Mouse (Mus musculus) liver, embryonic 12.5 days (tissue): ENCODE data around the gene Nsmce4a. TPM values are rescaled to one million over a fixed set of nuclear protein-coding genes. Genes with fewer than 3 reads are reported as not detected.

Experiments
- ATAC-seq: fragments of 200-750 bp; cut with Nextera tagmentation; 2 replicates; pipeline ENCODE4 v1.8.0; 2017; ENCODE audit warnings: moderate number of reproducible peaks, mild to moderate bottlenecking, moderate library complexity
- H3K27ac ChIP-seq: fragments of 300-500 bp; sonication (generic); 2 replicates; pipeline ENCODE4 v1.5.1; 2016; ENCODE audit warnings: mild to moderate bottlenecking
- H3K27me3 ChIP-seq: fragments of 300-500 bp; sonication (generic); replicated peaks from 2 replicates; pipeline ENCODE4 v1.6.1; 2016; ENCODE audit warnings: mild to moderate bottlenecking, moderate library complexity
- H3K36me3 ChIP-seq: fragments of 300-500 bp; sonication (generic); 2 replicates; pipeline ENCODE4 v1.6.1; 2016; ENCODE audit warnings: mild to moderate bottlenecking, moderate library complexity
- H3K4me1 ChIP-seq: fragments of 300-500 bp; sonication (generic); 2 replicates; pipeline ENCODE4 v1.6.1; 2016
- H3K4me2 ChIP-seq: fragments of 300-500 bp; sonication (generic); 2 replicates; pipeline ENCODE4 v1.6.1; 2016; ENCODE audit warnings: mild to moderate bottlenecking, moderate library complexity
- H3K4me3 ChIP-seq: fragments of 300-500 bp; sonication (generic); 2 replicates; pipeline ENCODE4 v1.5.1; 2016; ENCODE audit warnings: mild to moderate bottlenecking, moderate library complexity
- H3K9ac ChIP-seq: fragments of 300-500 bp; sonication (generic); 2 replicates; pipeline ENCODE4 v1.6.1; 2016; ENCODE audit warnings: mild to moderate bottlenecking, moderate library complexity
- H3K9me3 ChIP-seq: fragments of 300-500 bp; sonication (generic); replicated peaks from 2 replicates; pipeline ENCODE4 v1.6.1; 2016; ENCODE audit warnings: mild to moderate bottlenecking, moderate library complexity
- WGBS: fragments of 180-500 bp; shearing (Covaris S2); methylation state at CpG from one replicate; pipeline ENCODE4 v1.1.7; 2016; ENCODE audit not compliant: insufficient replicate concordance; 5-methylcytosine and 5-hydroxymethylcytosine counted together
- polyA plus RNA-seq: library from polyadenylated mRNA; unstranded; fragments of >200 nt; fragmentation: Nextera tagmentation; extraction: Ambion mirVana; gene quantifications from 2 replicates; pipeline ENCODE4 v1.2.1, GENCODE M21; 2016

The Nsmce4a gene
- polyA plus RNA-seq, 1 experiment from 2014 or later: 141 TPM

GRCm38 (mm10) chr7:130523451-130523850, 49.5 kb downstream of the Nsmce4a start:
- 54% methylated on average over 8 of the region's 8 CpGs for WGBS
- H3K4me2 ChIP-seq: no peak overlapping the region
- no peak for ATAC-seq

GRCm38 (mm10) chr7:130520812-130521422, 52.0 kb downstream of the Nsmce4a start:
- no peaks in the 10 kb centered on the region for H3K27me3 ChIP-seq
- peak overlapping the region; percentile 81 for H3K4me2 ChIP-seq
- peak; percentile 13; the same call in 1 of the 2 replicates for ATAC-seq
- no peaks in the 10 kb centered on the region; the same call in 1 of the 2 replicates for H3K9me3 ChIP-seq
- peaks cover 29% of the 10 kb centered on the region for H3K4me1 ChIP-seq
- 54% methylated on average over 14 of the region's 14 CpGs for WGBS
- H3K9ac ChIP-seq: no peak overlapping the region
- H3K27ac ChIP-seq: peak overlapping the region; percentile 90
- H3K4me3 ChIP-seq: peak overlapping the region; percentile 96; the same call in 1 of the 2 replicates
- no peaks in the 10 kb centered on the region for H3K36me3 ChIP-seq

More at GRCm38 (mm10) chr7:130523451-130523850, 49.5 kb downstream of the Nsmce4a start:
- H3K36me3 ChIP-seq: peaks cover 6% of the 10 kb centered on the region; the same call in 1 of the 2 replicates
- no peak overlapping the region for H3K4me3 ChIP-seq
- H3K4me1 ChIP-seq: peaks cover 18% of the 10 kb centered on the region
- H3K27ac ChIP-seq: no peak overlapping the region
- no peak overlapping the region for H3K9ac ChIP-seq
- no peaks in the 10 kb centered on the region for H3K27me3 ChIP-seq
- no peaks in the 10 kb centered on the region; the same call in 1 of the 2 replicates for H3K9me3 ChIP-seq

DNA sequence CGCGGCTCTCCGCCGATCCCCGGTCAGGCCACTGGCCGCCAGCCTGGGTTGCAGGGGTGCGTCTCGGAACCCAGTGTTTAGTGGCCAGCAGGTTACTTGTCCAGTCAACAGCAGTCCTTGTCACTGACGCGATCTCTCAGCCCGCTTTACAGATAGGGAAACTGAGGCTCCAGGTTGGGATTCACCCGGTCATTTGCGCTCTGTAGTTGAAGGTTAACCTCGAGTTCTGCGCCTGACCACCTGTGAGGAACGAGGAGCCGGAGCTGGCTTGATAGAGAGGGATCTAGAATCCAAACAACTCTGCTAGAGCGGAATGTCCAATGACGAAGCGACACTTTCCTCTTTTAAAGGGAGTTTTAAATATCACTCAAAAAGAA, 52.9 kb downstream of the Nsmce4a start, which contains the start of gene Ate1:
Ate1 (minus strand) TSS at position 321 of the 377 bp plus-strand sequence.
- Histone ChIP-seq H3K4me2 (peak within 1 kb of the TSS; percentile 81), H3K27ac (peak within 1 kb of the TSS; percentile 90), H3K9ac (peak within 1 kb of the TSS; percentile 98), H3K4me1 (peaks cover 32% of the 10 kb centered on the region), H3K27me3 (no peaks in the 10 kb centered on the region), H3K36me3 (peaks cover 2% of the 10 kb centered on the region), H3K4me3 (peak within 1 kb of the TSS; percentile 96), H3K9me3 (no peaks in the 10 kb centered on the region; the same call in 1 of the 2 replicates)
- WGBS: 23% methylated on average over 20 of the region's 20 CpGs
- ATAC-seq: no peak

DNA sequence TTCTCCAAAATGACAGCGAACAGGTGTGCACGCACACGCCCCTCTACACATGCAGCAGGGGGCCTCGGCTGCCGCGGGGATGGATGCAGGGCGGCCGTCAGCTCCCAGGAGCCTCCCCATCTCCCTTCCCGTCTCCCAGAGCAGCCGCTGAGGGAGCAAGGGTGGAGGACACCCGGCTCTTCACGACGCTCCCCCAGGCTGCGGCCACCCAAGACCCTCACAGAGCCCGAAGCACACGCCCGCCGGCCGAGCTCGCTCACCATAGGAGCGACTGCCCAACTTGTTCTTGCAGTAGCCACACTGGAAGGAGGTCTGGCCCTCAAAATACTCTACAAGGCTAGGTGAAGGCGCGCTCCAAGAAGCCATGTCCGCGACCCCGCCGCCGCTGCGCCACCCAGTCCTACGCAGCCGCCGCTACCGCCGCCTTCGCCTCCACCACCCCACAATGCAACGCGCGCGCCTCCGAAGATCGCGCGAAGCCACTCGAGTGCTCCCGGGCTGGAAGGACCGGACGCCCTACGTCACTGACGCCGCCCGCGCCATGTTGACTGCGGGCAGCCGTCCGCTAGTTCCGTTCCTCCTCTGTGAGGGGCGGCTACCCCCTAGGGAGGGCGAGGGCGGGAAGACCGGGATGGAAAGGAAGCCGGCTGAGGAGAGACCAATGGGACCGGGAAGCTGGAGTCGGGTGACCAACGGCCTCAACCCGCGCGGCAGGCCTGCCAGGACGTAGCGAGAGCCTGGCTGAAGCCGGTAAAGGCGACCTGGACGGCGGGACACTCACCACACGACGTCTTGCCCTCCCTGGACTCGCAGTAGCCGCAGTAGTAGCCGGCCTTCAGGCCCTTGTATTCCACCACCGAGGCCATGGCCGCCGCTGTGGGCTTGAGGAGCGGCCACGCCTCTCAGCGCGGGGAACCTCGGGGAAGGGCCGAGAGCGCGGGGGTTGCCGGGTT, 53.5 kb downstream of the Nsmce4a start:
- peak overlapping the region; percentile 96 for H3K4me3 ChIP-seq
- H3K9me3 ChIP-seq: no peaks in the 10 kb centered on the region; the same call in 1 of the 2 replicates
- ATAC-seq: peak; percentile 92
- peaks cover 9% of the 10 kb centered on the region for H3K36me3 ChIP-seq
- H3K4me2 ChIP-seq: peak overlapping the region; percentile 81
- peak overlapping the region; percentile 90 for H3K27ac ChIP-seq
- H3K4me1 ChIP-seq: peaks cover 36% of the 10 kb centered on the region
- H3K9ac ChIP-seq: peak overlapping the region; percentile 98
- WGBS: under 1% methylated on average over 90 of the region's 90 CpGs
- H3K27me3 ChIP-seq: no peaks in the 10 kb centered on the region

DNA sequence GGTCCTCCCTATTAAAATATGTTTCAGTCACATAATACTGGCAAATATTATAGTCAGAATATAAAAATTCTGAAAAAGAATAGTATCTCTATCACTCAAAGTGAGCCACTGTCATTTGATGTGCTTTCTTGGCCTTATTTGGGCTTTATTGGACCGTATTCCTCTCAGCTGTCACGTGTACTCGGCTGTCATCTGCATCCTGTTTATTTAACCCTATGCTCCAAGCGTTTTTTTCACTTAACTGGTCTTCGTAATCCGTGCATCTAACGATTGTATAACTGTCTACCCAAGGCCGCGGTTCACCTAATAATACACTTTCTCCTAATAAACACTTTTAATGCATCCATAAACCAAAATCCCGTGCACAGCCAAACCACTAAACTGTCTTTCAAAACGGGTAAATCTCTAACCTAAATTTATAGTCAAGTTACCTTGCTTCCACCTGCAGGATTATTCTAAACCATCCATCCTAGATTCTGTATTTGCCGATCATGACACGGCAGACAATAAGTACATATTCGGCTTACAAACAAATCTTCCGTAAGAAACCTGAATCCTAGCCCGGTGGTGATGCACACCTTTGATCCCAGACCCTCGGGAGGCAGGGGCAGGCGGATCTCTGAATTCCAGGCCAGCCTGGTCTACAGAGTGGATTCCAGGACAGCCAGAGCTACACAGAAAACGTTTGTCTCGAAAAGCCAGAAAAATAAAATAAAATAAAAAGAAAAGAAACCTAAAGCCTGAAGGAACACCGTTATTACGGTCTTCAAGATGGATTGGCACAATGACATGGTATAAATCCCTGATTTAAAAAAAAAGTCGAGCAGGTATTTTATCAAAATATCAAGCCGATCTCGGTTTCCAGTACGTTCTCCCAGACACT, 54.5 kb downstream of the Nsmce4a start:
- no peak for ATAC-seq
- Histone ChIP-seq H3K9me3 (no peaks in the 10 kb centered on the region; the same call in 1 of the 2 replicates), H3K4me1 (peaks cover 36% of the 10 kb centered on the region), H3K4me3 (peak overlapping the region; percentile 96), H3K4me2 (peak overlapping the region; percentile 81), H3K36me3 (peaks cover 15% of the 10 kb centered on the region), H3K9ac (peak overlapping the region; percentile 98), H3K27ac (peak overlapping the region; percentile 90), H3K27me3 (no peaks in the 10 kb centered on the region)
- WGBS: 30% methylated on average over 26 of the region's 26 CpGs

GRCm38 (mm10) chr7:130510243-130510642, 62.7 kb downstream of the Nsmce4a start:
- Histone ChIP-seq H3K4me3 (no peak overlapping the region), H3K9me3 (no peaks in the 10 kb centered on the region), H3K27me3 (no peaks in the 10 kb centered on the region), H3K4me2 (no peak overlapping the region), H3K27ac (no peak overlapping the region), H3K9ac (no peak overlapping the region), H3K4me1 (0 out of 2 replicates have a peak, but pooled peaks cover 6% of the 10 kb centered on the region), H3K36me3 (peaks cover 84% of the 10 kb centered on the region)
- no peak for ATAC-seq
- 72% methylated on average over 5 of the region's 5 CpGs for WGBS

DNA sequence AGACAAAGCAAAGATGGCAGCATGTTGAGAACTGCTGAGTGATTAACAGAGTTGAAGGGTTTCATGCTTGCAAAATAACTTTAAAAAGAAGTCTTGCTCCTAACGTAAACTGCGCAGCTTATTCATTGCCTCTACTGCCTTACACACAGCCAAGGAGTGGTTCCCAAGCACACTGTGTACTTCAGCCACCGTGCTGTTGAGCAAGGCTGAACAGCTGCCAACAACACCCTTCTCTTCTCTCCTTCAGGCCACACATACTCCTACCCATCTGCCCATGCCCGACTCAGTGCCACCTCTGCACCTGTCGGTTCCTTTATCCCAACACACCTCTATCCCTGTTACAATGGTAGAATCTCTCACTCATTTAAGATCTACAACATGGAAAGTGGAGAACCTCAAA, 69.9 kb downstream of the Nsmce4a start:
- Histone ChIP-seq H3K27me3 (no peaks in the 10 kb centered on the region), H3K4me3 (no peak overlapping the region), H3K36me3 (peaks cover 68% of the 10 kb centered on the region), H3K9ac (no peak overlapping the region), H3K27ac (no peak overlapping the region), H3K9me3 (no peaks in the 10 kb centered on the region), H3K4me1 (no peaks in the 10 kb centered on the region), H3K4me2 (no peak overlapping the region)
- no peak for ATAC-seq
- 87% methylated on average over 5 of the region's 5 CpGs for WGBS

DNA sequence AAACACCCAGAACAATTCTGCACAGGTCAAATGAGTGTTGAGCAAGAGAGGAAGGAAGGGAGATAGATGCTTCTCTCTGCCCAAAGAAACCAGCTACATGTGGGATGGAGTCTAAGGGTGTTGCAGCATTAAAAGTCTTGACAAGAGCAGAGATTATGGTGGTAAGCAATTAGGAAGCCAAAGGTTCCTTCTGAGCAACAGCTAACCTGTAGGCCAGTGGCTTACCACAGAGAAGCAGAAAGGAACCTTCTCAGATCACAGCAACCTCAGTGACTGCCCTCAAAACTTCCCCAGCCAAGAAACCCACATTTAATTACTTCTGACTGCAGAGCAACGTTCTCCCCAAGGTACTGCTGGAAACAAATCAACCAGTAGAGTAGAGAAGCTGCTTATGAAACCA, 71.4 kb downstream of the Nsmce4a start:
- no peak overlapping the region for H3K4me3 ChIP-seq
- no peaks in the 10 kb centered on the region for H3K27me3 ChIP-seq
- no peak overlapping the region for H3K27ac ChIP-seq
- H3K4me1 ChIP-seq: no peaks in the 10 kb centered on the region
- no peaks in the 10 kb centered on the region for H3K9me3 ChIP-seq
- 61% methylated on average over 1 of the region's 1 CpGs for WGBS
- H3K9ac ChIP-seq: no peak overlapping the region
- H3K4me2 ChIP-seq: no peak overlapping the region
- peaks cover 56% of the 10 kb centered on the region for H3K36me3 ChIP-seq
- ATAC-seq: no peak

- Histone ChIP-seq H3K4me1 (no peaks in the 10 kb centered on the region), H3K9ac (no peak overlapping the region), H3K9me3 (no peaks in the 10 kb centered on the region), H3K27me3 (no peaks in the 10 kb centered on the region), H3K4me2 (no peak overlapping the region), H3K36me3 (peaks cover 18% of the 10 kb centered on the region), H3K27ac (no peak overlapping the region), H3K4me3 (no peak overlapping the region)
- no peak for ATAC-seq
- WGBS: 74% methylated on average over 3 of the region's 3 CpGs
Measured at GRCm38 (mm10) chr7:130493346-130493745, 79.6 kb downstream of the Nsmce4a start.

GRCm38 (mm10) chr7:130492026-130492425, 80.9 kb downstream of the Nsmce4a start:
- Histone ChIP-seq H3K4me3 (no peak overlapping the region), H3K27ac (no peak overlapping the region), H3K36me3 (peaks cover 27% of the 10 kb centered on the region), H3K4me2 (no peak overlapping the region), H3K27me3 (no peaks in the 10 kb centered on the region), H3K4me1 (no peaks in the 10 kb centered on the region), H3K9ac (no peak overlapping the region), H3K9me3 (no peaks in the 10 kb centered on the region)
- ATAC-seq: no peak
